Mouse (Mus musculus) limb, embryonic 15.5 days (tissue): ENCODE measurements around the gene Atrnl1. TPM values are rescaled to one million over a fixed set of nuclear protein-coding genes. Genes with fewer than 3 reads are reported as not detected.
"Not testable (repeated sequence)": the region's sequence is repeated elsewhere in the genome, so short reads cannot be mapped to it uniquely, and the experiment has no call there.

Experiments
- ATAC-seq: fragments of 200-750 bp; cut with Nextera tagmentation; 2 replicates; pipeline ENCODE4 v1.8.0; 2017; ENCODE audit warnings: low read depth, moderate TSS enrichment; ENCODE audit not compliant: insufficient number of reproducible peaks, low FRiP score, low TSS enrichment
- H3K27ac ChIP-seq: fragments of 300-500 bp; sonication (generic); 2 replicates; pipeline ENCODE4 v1.5.1; 2015; ENCODE audit warnings: moderate library complexity, mild to moderate bottlenecking, inconsistent platforms
- H3K27me3 ChIP-seq: fragments of 300-500 bp; sonication (generic); 2 replicates; pipeline ENCODE4 v1.6.1; 2015; ENCODE audit warnings: inconsistent platforms
- H3K36me3 ChIP-seq: fragments of 300-500 bp; sonication (generic); 2 replicates; pipeline ENCODE4 v1.6.1; 2015; ENCODE audit warnings: inconsistent platforms
- H3K4me1 ChIP-seq: fragments of 300-500 bp; sonication (generic); 2 replicates; pipeline ENCODE4 v1.6.1; 2015; ENCODE audit warnings: inconsistent platforms
- H3K4me2 ChIP-seq: fragments of 300-500 bp; sonication (generic); 2 replicates; pipeline ENCODE4 v1.6.1; 2015; ENCODE audit warnings: mild to moderate bottlenecking, inconsistent platforms
- H3K4me3 ChIP-seq: fragments of 300-500 bp; sonication (generic); 2 replicates; pipeline ENCODE4 v1.5.1; 2015; ENCODE audit warnings: mild to moderate bottlenecking, inconsistent platforms
- H3K9ac ChIP-seq: fragments of 300-500 bp; sonication (generic); 2 replicates; pipeline ENCODE4 v1.6.1; 2015; ENCODE audit warnings: inconsistent platforms
- H3K9me3 ChIP-seq: fragments of 300-500 bp; sonication (generic); 2 replicates; pipeline ENCODE4 v1.6.1; 2016; ENCODE audit warnings: inconsistent platforms
- WGBS: fragments of 180-500 bp; shearing (Covaris S2); methylation state at CpG from one replicate; pipeline ENCODE4 v1.1.7; 2015; 5-methylcytosine and 5-hydroxymethylcytosine counted together
- polyA plus RNA-seq: library from polyadenylated mRNA; unstranded; fragments of >200 nt; fragmentation: Nextera tagmentation; extraction: Ambion mirVana; gene quantifications from 2 replicates; pipeline ENCODE4 v1.2.1, GENCODE M21; 2015

The Atrnl1 gene
- polyA plus RNA-seq, 1 experiment from 2014 or later: 7.7 TPM

DNA sequence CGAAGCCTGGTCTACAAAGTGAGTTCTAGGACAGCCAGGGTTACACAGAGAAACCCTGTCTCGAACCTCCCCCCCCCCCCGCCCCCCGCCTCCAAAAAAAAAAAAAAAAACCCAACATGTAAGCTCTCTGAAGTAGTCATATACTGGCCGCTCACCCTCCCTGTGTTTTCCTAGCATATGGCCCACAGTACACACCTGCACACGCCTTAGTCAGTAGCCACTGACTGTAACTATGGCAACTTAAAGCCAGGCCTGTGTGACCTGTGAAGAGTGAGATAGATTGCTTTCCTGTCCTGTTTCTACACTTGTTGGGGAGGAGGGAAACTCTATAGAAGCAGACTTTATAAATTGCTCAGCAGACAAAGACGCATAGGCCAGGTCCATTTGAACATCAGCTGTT lies 239.1 kb downstream of the Atrnl1 start:
- 77% methylated on average over 5 of the region's 7 CpGs for WGBS
- H3K9me3 ChIP-seq: no peaks in the 10 kb centered on the region

DNA sequence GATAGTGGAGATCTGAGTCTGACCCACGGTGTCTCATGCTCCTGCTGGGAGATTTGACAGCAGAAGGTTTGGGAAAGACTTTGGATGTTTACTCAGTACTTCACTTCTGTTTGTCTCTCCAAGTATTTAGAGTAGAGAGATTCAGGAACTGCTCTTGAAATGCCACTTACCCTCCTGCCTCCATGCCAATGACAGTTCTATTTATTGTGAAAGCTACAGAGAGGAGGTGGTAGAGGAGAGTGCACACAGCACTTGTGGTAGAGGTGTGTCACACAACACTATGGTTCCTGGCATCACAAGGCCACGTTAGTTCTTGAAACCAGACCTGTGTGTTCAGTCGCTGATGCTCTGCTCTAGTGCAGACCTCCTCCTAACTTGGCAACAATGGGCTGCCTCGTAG lies 257.5 kb downstream of the Atrnl1 start:
- Histone ChIP-seq H3K36me3 (no peaks in the 10 kb centered on the region), H3K4me3 (no peak overlapping the region), H3K9ac (no peak overlapping the region), H3K27ac (no peak overlapping the region), H3K4me1 (peaks cover 6% of the 10 kb centered on the region; the same call in 1 of the 2 replicates), H3K4me2 (no peak overlapping the region), H3K27me3 (no peaks in the 10 kb centered on the region), H3K9me3 (no peaks in the 10 kb centered on the region)
- WGBS: 80% methylated on average over 4 of the region's 4 CpGs
- ATAC-seq: no peak

More for the DNA sequence above, 239.1 kb downstream of the Atrnl1 start:
- ATAC-seq: no peak
- no peak overlapping the region for H3K4me2 ChIP-seq
- H3K9ac ChIP-seq: no peak overlapping the region
- H3K4me3 ChIP-seq: no peak overlapping the region
- H3K36me3 ChIP-seq: no peaks in the 10 kb centered on the region
- H3K4me1 ChIP-seq: peaks cover 10% of the 10 kb centered on the region; the same call in 1 of the 2 replicates
- no peak overlapping the region for H3K27ac ChIP-seq
- no peaks in the 10 kb centered on the region for H3K27me3 ChIP-seq

DNA sequence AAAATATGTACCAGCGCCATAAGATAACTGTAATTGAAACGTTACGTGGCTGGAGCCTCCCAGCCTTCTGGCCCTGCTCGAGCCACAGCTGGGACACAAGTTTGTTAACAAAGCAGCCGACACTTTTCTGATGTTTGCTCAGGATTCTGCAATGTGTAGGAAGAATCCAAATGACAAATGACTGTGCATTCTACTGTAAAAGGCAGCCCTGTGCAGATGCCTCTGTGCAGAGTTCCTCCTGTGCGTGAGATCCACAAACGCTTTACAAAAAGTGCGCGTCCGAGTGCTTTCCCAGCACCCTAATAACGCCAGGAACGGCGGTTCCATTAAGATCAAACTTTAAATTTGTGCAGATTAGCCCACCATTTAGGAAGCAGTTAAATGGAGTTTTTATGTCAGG lies 260.0 kb downstream of the Atrnl1 start:
- no peak overlapping the region for H3K27ac ChIP-seq
- WGBS: 40% methylated on average over 13 of the region's 13 CpGs

DNA sequence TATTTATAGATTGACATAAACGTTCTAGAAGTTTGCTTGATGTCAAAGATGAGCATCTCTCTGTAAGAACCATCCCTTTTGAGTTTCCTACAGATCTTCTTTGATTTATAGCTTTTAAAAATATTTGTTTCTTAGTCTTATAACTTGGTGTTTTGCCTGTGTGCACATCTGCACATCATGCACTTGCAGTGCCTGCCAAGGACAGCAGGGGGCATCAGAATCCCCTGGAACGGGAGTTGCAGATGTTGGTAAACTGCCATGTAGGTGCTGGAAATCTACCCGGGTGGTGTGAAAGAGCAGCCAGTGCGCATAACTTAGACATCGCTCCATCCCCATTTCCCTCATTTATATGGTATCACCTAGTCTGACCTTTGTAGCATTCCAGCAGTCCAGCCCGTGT lies 265.2 kb downstream of the Atrnl1 start:
- ATAC-seq: no peak
- Histone ChIP-seq H3K9ac (no peak overlapping the region), H3K4me3 (no peak overlapping the region), H3K27ac (no peak overlapping the region), H3K9me3 (no peaks in the 10 kb centered on the region), H3K4me2 (no peak overlapping the region), H3K36me3 (no peaks in the 10 kb centered on the region), H3K4me1 (0 out of 2 replicates have a peak, but pooled peaks cover 8% of the 10 kb centered on the region), H3K27me3 (no peaks in the 10 kb centered on the region)
- 94% methylated on average over 6 of the region's 6 CpGs for WGBS

More for the DNA sequence above, 260.0 kb downstream of the Atrnl1 start:
- Histone ChIP-seq H3K4me2 (no peak overlapping the region), H3K9ac (no peak overlapping the region), H3K27me3 (no peaks in the 10 kb centered on the region), H3K4me1 (peaks cover 12% of the 10 kb centered on the region; the same call in 1 of the 2 replicates), H3K9me3 (no peaks in the 10 kb centered on the region), H3K4me3 (no peak overlapping the region), H3K36me3 (no peaks in the 10 kb centered on the region)
- no peak for ATAC-seq

DNA sequence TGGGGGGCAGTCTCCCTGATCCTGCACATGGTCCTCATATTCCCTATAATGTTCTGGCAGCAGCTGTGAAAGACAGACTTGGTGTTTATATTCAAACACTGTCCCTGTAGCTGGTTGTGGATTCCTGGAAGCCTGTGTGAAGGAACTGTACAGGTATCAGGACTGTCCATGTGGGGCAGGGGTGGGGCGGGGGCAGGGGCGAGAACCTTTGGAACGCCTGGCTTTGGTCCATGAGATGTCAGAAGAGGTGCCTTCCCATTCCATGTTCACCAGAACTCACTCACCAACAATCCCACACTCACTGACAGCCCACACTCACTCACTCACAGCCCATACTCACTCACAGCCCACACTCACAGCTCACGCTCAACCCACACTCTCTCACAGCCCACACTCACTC lies 266.5 kb downstream of the Atrnl1 start:
- WGBS: 99% methylated on average over 4 of the region's 4 CpGs

DNA sequence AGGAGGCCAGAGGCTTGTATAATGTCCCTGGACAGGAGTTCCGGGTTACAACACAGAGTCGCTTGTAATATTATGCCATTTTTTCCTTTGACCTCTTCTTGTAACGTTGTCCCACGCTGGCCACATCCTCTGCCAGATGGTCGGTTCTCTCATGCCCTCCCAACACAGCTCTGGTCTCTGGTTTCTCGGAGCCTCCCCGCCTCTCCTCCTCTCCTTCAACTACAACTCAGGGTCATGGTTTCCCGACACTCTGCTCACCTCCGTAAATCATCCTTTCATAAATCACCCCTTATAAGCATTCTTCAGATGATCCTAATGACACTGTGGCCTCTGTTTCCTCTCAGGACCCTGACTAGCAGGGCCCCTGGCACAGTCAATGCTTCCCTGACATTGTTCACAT lies 267.7 kb downstream of the Atrnl1 start:
- 0 out of 2 replicates have a peak, but pooled peaks cover 5% of the 10 kb centered on the region for H3K4me1 ChIP-seq
- no peak overlapping the region for H3K9ac ChIP-seq
- no peak for ATAC-seq
- no peaks in the 10 kb centered on the region for H3K9me3 ChIP-seq
- no peaks in the 10 kb centered on the region for H3K27me3 ChIP-seq
- WGBS: 53% methylated on average over 9 of the region's 9 CpGs
- H3K4me2 ChIP-seq: no peak overlapping the region
- no peak overlapping the region for H3K27ac ChIP-seq
- H3K4me3 ChIP-seq: no peak overlapping the region
- no peaks in the 10 kb centered on the region for H3K36me3 ChIP-seq

More for the DNA sequence above, 266.5 kb downstream of the Atrnl1 start:
- no peak overlapping the region for H3K9ac ChIP-seq
- H3K4me2 ChIP-seq: no peak overlapping the region
- H3K36me3 ChIP-seq: no peaks in the 10 kb centered on the region
- H3K9me3 ChIP-seq: no peaks in the 10 kb centered on the region
- H3K4me1 ChIP-seq: 0 out of 2 replicates have a peak, but pooled peaks cover 5% of the 10 kb centered on the region
- H3K27ac ChIP-seq: no peak overlapping the region
- ATAC-seq: no peak
- no peak overlapping the region for H3K4me3 ChIP-seq
- H3K27me3 ChIP-seq: no peaks in the 10 kb centered on the region

DNA sequence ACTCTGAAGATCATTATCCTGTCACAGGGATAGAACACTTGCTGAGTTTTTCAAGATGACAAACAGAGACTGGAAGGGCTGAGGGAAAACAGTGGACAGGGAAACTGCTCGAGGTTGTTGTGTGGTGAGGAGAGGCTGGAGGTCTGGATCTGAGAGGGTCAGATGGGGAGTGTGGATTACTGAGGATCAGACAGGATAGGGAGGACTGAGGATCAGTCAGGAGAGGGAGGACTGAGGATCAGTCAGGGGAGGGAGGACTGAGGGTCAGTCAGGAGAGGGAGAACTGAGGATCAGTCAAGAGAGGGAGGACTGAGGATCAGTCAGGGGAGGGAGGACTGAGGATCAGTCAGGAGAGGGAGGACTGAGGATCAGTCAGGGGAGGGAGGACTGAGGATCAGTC lies 269.0 kb downstream of the Atrnl1 start:
- not testable (repeated sequence) for H3K4me3 ChIP-seq, H3K27ac ChIP-seq, H3K27me3 ChIP-seq, H3K4me1 ChIP-seq, ATAC-seq, H3K9me3 ChIP-seq, H3K36me3 ChIP-seq, H3K4me2 ChIP-seq, H3K9ac ChIP-seq
- WGBS: 90% methylated on average over 1 of the region's 1 CpGs

DNA sequence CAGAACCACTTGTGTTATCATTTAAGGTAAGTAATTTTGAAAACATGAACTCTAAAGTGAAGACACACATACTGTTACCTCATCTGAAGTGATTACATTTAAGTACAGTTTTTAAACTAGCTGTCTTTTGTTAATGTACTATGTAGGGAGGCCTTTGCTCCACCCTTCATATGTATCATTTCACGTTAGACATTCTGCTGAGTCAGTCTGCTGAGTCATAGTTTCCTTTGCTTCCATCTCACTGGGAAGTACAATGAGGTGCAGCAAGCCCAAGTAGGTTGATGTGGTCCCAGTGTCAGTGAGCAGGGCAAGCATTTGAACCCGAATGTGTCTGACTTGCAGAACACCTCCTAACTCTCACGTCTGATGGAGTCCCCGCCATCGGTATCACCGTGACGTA lies 271.1 kb downstream of the Atrnl1 start:
- Histone ChIP-seq H3K4me2 (no peak overlapping the region), H3K36me3 (no peaks in the 10 kb centered on the region), H3K4me1 (no peaks in the 10 kb centered on the region), H3K27me3 (no peaks in the 10 kb centered on the region), H3K27ac (no peak overlapping the region), H3K9ac (no peak overlapping the region), H3K4me3 (no peak overlapping the region), H3K9me3 (no peaks in the 10 kb centered on the region)
- 91% methylated on average over 7 of the region's 7 CpGs for WGBS
- no peak for ATAC-seq

DNA sequence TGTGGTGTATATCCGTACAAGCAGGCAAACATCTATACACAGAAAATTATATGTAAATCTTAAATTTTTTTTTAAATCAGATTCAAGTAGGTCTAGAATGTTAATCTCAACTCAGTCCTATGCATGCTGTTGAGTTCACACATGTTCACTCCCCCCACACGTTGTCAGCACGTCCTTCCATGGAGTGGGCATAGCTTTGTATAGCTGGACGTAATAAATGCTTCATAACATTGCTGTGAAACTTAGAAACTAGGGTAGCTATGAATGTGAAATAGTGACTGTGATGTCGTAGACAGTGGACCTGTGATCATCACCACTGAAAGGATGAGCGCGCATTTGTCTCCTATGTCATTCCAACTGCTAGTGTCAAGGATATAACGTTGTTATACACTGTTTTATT lies 278.0 kb downstream of the Atrnl1 start:
- Histone ChIP-seq H3K9me3 (no peaks in the 10 kb centered on the region), H3K27ac (no peak overlapping the region), H3K27me3 (no peaks in the 10 kb centered on the region), H3K4me1 (no peaks in the 10 kb centered on the region), H3K36me3 (no peaks in the 10 kb centered on the region), H3K9ac (no peak overlapping the region), H3K4me2 (no peak overlapping the region), H3K4me3 (no peak overlapping the region)
- WGBS: 88% methylated on average over 8 of the region's 8 CpGs
- no peak for ATAC-seq

DNA sequence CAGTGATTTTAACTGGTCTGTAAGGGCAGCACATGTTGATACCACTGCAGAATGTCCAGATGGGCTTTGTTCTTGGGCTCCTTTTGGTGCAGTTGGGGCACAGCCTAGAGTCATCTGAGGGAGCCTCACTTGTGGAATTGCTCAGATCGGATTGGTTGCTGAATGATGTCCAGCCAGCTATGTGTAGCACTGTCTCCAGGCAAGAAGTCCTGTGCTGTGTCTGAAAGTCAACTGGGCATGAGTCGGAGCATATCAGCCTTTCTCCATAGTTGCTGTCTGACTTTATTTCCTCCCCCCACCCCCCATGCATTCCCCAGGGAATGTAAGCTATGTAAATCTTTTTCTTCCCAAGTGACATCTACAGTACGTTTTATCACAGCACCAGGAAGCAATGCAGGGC lies 278.9 kb downstream of the Atrnl1 start:
- Histone ChIP-seq H3K4me2 (no peak overlapping the region), H3K9me3 (no peaks in the 10 kb centered on the region), H3K9ac (no peak overlapping the region), H3K4me3 (no peak overlapping the region), H3K4me1 (no peaks in the 10 kb centered on the region), H3K27ac (no peak overlapping the region), H3K27me3 (no peaks in the 10 kb centered on the region), H3K36me3 (no peaks in the 10 kb centered on the region)
- ATAC-seq: no peak
- WGBS: 53% methylated on average over 3 of the region's 3 CpGs

DNA sequence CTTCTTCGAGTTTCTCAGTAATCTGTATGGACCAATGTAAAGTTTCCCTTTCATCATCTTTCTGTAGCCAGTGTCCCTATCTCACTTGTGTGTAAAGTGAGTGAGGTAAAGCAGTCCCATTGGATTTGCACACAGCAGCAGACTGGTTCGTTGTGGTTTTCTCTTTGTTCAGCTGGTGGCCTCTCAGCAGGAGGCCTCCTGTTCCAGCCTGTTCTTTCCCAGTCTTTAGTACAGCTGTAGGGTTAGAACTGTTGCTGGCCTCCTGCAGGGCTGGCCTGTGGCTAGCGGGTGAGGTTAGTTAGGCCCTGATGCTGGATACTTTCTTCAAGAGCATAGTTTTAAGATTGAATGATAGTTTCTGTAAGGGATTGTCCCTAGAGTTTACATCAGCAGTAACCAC lies 280.1 kb downstream of the Atrnl1 start:
- Histone ChIP-seq H3K27me3 (no peaks in the 10 kb centered on the region), H3K9ac (no peak overlapping the region), H3K4me2 (no peak overlapping the region), H3K27ac (no peak overlapping the region), H3K4me3 (no peak overlapping the region), H3K36me3 (no peaks in the 10 kb centered on the region), H3K9me3 (no peaks in the 10 kb centered on the region), H3K4me1 (no peaks in the 10 kb centered on the region)
- ATAC-seq: no peak
- WGBS: 59% methylated on average over 3 of the region's 3 CpGs

DNA sequence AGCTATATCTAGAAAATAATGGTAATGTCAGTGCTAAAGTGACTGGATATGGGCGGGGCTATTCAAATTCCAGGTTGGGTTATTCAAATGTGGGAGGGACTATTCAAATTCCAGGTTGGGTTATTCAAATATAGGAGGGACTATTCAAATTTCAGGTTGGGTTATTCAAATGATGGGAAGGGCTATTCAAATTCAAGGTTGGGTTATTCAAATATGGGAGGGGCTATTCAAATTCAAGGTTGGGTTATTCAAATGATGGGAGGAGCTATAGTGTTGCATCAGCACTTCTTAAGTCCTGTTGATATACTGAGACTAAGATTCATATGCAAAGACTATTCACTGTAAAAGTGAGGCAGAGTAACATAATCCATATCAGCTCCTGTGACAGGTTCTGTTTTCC lies 283.4 kb downstream of the Atrnl1 start:
- ATAC-seq: no peak
- WGBS: 37% methylated on average over 1 of the region's 1 CpGs

DNA sequence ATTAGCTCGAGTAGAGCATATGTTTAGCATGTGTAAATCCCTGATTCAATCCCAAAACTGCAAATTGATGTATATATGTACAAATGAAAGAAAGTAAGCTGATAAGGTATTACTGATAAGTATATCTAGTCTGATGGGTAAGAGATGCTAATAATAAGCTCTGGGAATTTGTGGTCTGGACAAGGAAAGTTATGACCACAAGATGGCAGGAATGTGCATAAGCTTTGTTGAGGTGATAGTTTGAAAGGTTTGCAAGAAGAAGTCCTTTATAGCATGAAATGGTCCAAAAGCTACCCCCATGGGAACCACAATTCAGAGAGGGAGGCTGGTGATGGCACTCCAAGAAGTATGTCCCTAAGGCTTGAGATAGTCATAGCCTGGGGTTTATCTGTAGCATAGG lies 289.2 kb downstream of the Atrnl1 start:
- no peak for ATAC-seq
- no peaks in the 10 kb centered on the region for H3K9me3 ChIP-seq

More for the DNA sequence above, 283.4 kb downstream of the Atrnl1 start:
- no peaks in the 10 kb centered on the region for H3K4me1 ChIP-seq
- no peak overlapping the region for H3K27ac ChIP-seq
- H3K4me3 ChIP-seq: no peak overlapping the region
- H3K36me3 ChIP-seq: no peaks in the 10 kb centered on the region
- H3K27me3 ChIP-seq: no peaks in the 10 kb centered on the region
- no peaks in the 10 kb centered on the region for H3K9me3 ChIP-seq
- H3K4me2 ChIP-seq: no peak overlapping the region
- H3K9ac ChIP-seq: no peak overlapping the region

More for the DNA sequence above, 289.2 kb downstream of the Atrnl1 start:
- Histone ChIP-seq H3K9ac (no peak overlapping the region), H3K36me3 (no peaks in the 10 kb centered on the region), H3K4me3 (no peak overlapping the region), H3K27ac (no peak overlapping the region), H3K4me1 (no peaks in the 10 kb centered on the region), H3K27me3 (no peaks in the 10 kb centered on the region), H3K4me2 (no peak overlapping the region)
- 67% methylated on average over 1 of the region's 1 CpGs for WGBS
